Mouse (Mus musculus) small intestine, adult 2 months (tissue): ENCODE data around the gene Tspan6.

Experiments
- CTCF ChIP-seq: fragments of 200-500 bp; IDR thresholded peaks from 2 replicates; pipeline ENCODE4 v1.5.1; 2012; ENCODE audit warnings: low read depth, mild to moderate bottlenecking, control low read depth, inconsistent platforms, low read length, moderate library complexity, mixed read lengths; ENCODE audit not compliant: insufficient replicate concordance, insufficient read length; ENCODE audit errors: extremely low read depth
- POLR2A ChIP-seq: fragments of 200-500 bp; IDR thresholded peaks from 2 replicates; pipeline ENCODE4 v1.6.1; 2012; ENCODE audit warnings: low read depth, mild to moderate bottlenecking, control low read depth, inconsistent platforms, low read length, moderate library complexity

DNA sequence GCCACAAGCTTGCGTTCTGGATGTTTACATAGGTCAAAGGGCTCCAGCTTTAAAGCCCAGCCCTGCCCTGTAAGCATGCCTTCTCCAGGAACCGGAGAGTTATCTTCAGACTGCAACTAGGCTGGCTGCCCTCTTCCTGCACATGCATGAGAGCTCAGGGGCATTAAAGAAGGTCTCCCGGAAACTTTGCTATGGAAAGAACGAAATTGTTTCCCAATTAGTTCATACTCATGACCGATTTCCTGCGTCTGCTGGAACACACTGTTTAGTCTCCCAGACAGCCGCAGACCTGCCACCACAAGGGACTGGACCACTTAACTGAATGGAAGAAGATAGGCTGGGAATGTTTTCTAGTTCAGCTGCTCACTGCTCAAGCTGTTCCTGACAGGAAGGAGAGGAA is 16.0 kb upstream of the Tspan6 start:
- TF ChIP-seq CTCF (no peak), POLR2A (no peak)
